Mouse (Mus musculus): ENCODE data around the gene Rtp4. TPM values are rescaled to one million over a fixed set of nuclear protein-coding genes. Genes with fewer than 3 reads are reported as not detected.

Rtp4 gene
- polyA plus RNA-seq, 1 experiment from 2014 or later, result 2.8 TPM

Other genes starting within 250 kb of the Rtp4 start
- not detected in 2 replicates for gene Rtp1, start 91.2 kb upstream of the Rtp4 start, polyA plus RNA-seq (2014; fragmentation: Nextera tagmentation; extraction: Ambion mirVana)
- gene Masp1, start 524 bp downstream of the Rtp4 start, polyA plus RNA-seq (2014; fragmentation: Nextera tagmentation; extraction: Ambion mirVana), result 10.2 and 13.6 TPM in 2 replicates

Data from heart, embryonic 11.5 days (tissue).